Mouse (Mus musculus) erythroblast, embryonic 14.5 days (primary cell): Measurements from ENCODE around the gene E130208F15Rik.

ENCODE experiments used
- GATA1 ChIP-seq: IDR thresholded peaks from 2 replicates; pipeline ENCODE4 v1.6.1; 2012; ENCODE audit warnings: low read length, inconsistent platforms, mixed read lengths
- TAL1 ChIP-seq: IDR thresholded peaks from 3 replicates; pipeline ENCODE4 v1.6.1; 2012; ENCODE audit warnings: low read length, inconsistent platforms, mixed read lengths

DNA sequence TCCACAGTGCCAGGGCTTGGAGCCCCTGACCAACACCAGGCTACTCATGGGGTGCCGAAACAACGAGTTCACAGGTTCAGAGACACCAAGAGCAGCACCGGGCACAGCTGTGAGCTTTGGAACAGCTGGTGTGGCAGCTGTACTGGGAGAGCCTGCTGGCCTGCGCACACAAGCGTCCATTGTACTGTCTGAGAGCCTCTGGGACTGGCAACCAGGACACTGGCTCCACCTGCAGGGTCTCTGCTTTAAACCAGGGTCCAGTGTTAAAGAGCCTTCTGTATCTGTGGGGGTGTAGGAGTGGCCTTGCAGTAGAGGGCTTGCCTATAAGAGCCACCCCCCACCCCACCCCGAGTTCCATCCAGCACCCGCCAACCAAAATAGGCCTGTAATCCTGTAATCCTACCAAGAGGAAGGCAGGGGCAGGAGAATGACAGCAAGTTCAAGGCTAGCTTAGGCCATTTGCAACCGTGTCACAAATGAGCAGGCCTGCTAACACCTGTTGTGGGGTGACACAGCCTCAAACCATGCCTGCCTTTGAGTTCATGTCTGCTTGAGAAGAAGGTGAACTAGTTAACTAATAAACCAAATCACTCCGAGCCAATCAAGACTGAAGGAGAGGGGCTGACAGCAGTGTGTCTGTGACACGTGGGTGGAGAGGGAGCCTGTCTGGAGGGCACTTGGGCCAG is 31.7 kb upstream of the E130208F15Rik start:
- no peak for TF ChIP-seq GATA1
- no peak for TF ChIP-seq TAL1
